Mouse (Mus musculus): ENCODE data around the gene Gcc2. TPM values are rescaled to one million over a fixed set of nuclear protein-coding genes. Genes with fewer than 3 reads are reported as not detected.
"Not testable (repeated sequence)": the region's sequence is repeated elsewhere in the genome, so short reads cannot be mapped to it uniquely, and the experiment has no call there.

The Gcc2 gene
- polyA plus RNA-seq, 1 experiment from 2014 or later, result 65.4 TPM

DNA sequence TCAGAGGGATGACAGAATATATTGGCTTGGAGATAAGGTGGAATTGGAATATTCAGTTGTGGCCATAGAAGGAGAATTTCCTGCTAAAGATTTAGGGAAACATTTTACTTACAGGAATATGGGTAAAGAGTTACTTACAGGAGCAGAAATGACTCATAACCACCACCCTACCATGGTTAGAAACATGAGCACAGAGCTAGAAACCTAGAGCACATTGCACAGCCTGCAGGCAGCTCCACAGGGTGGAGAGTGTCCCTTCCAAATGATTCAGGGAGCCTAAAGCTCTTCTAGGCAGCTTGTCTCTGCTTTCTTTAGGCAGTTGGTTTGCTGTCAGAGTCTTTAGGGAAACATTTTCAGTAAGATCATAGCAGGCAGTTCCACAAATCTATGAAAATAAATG is 76.4 kb downstream of the Gcc2 start:
- Histone ChIP-seq H3K4me3 (ENCODE audit: low read length) (no peak overlapping the region), H3K27me3 (replicated peaks; ENCODE audit: control insufficient read depth, insufficient read depth, low read length) (no peaks in the 10 kb centered on the region), H3K36me3 (ENCODE audit: control insufficient read depth, insufficient read depth, low read length) (no peaks in the 10 kb centered on the region), H3K4me1 (ENCODE audit: control insufficient read depth, insufficient read depth, low read length) (peaks cover 12% of the 10 kb centered on the region; the same call in 1 of the 2 replicates), H3K9me3 (ENCODE audit: control insufficient read depth, low read length) (no peaks in the 10 kb centered on the region), H3K9ac (ENCODE audit: low read depth, low read length) (no peak overlapping the region), H3K4me2 (ENCODE audit: low read depth, low read length) (no peak overlapping the region), H3K27ac (ENCODE audit: low read length) (no peak overlapping the region)
- ATAC-seq, result no peak

- Histone ChIP-seq H3K9me3 (ENCODE audit: control insufficient read depth, low read length) (no peaks in the 10 kb centered on the region), H3K4me2 (ENCODE audit: low read depth, low read length) (no peak overlapping the region), H3K27me3 (replicated peaks; ENCODE audit: control insufficient read depth, insufficient read depth, low read length) (no peaks in the 10 kb centered on the region), H3K4me3 (ENCODE audit: low read length) (no peak overlapping the region), H3K4me1 (ENCODE audit: control insufficient read depth, insufficient read depth, low read length) (peaks cover 12% of the 10 kb centered on the region; the same call in 1 of the 2 replicates), H3K9ac (ENCODE audit: low read depth, low read length) (no peak overlapping the region), H3K36me3 (ENCODE audit: control insufficient read depth, insufficient read depth, low read length) (no peaks in the 10 kb centered on the region), H3K27ac (ENCODE audit: low read length) (no peak overlapping the region)
- WGBS, result 67% methylated on average over 5 of the region's 5 CpGs
- ATAC-seq, result peak; percentile 61; the same call in 1 of the 2 replicates
These were observed 78.1 kb downstream of the Gcc2 start for GRCm38 (mm10) chr10:58333414-58333813.

DNA sequence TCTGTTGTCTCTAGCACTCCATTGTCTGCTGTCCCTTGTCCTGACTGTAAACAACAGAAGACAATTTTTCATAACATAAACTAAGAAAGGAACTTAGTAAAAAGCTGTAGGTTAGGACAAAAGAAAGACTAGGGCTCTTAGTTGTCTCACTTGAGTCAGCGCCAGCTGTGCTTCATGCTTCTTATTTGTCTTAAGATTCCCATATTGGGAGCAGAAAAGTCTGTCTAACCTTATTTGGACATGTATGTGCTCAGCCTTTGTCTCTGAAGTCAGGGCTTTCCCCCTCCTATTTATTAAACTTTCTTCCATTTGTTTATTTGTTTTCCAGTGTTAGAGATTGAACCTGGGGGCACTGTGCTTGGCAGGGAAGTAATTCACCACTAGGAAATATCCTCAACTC is 80.9 kb downstream of the Gcc2 start:
- peak; percentile 50 for ATAC-seq

GRCm38 (mm10) chr10:58337091-58337490 is 81.8 kb downstream of the Gcc2 start:
- not testable (repeated sequence) for H3K9me3 ChIP-seq (ENCODE audit: control insufficient read depth, low read length); H3K9ac ChIP-seq (ENCODE audit: low read depth, low read length); H3K36me3 ChIP-seq (ENCODE audit: control insufficient read depth, insufficient read depth, low read length); ATAC-seq; H3K4me2 ChIP-seq (ENCODE audit: low read depth, low read length); H3K4me3 ChIP-seq (ENCODE audit: low read length); H3K27ac ChIP-seq (ENCODE audit: low read length); H3K27me3 ChIP-seq (replicated peaks; ENCODE audit: control insufficient read depth, insufficient read depth, low read length)
- WGBS, result 88% methylated on average over 4 of the region's 4 CpGs
- H3K4me1 ChIP-seq (ENCODE audit: control insufficient read depth, insufficient read depth, low read length), result peaks cover 14% of the 10 kb centered on the region

More for the DNA sequence above, 80.9 kb downstream of the Gcc2 start:
- 61% methylated on average over 1 of the region's 1 CpGs for WGBS
- Histone ChIP-seq H3K4me1 (ENCODE audit: control insufficient read depth, insufficient read depth, low read length) (peaks cover 7% of the 10 kb centered on the region; the same call in 1 of the 2 replicates), H3K27ac (ENCODE audit: low read length) (peak overlapping the region; percentile 72), H3K4me2 (ENCODE audit: low read depth, low read length) (no peak overlapping the region), H3K9me3 (ENCODE audit: control insufficient read depth, low read length) (no peaks in the 10 kb centered on the region), H3K9ac (ENCODE audit: low read depth, low read length) (no peak overlapping the region), H3K4me3 (ENCODE audit: low read length) (no peak overlapping the region), H3K36me3 (ENCODE audit: control insufficient read depth, insufficient read depth, low read length) (peaks cover 2% of the 10 kb centered on the region; the same call in 1 of the 2 replicates), H3K27me3 (replicated peaks; ENCODE audit: control insufficient read depth, insufficient read depth, low read length) (no peaks in the 10 kb centered on the region)

GRCm38 (mm10) chr10:58338590-58338989 is 83.3 kb downstream of the Gcc2 start:
- no peak overlapping the region for H3K9ac ChIP-seq (ENCODE audit: low read depth, low read length)
- ATAC-seq, result no peak
- peaks cover 23% of the 10 kb centered on the region for H3K4me1 ChIP-seq (ENCODE audit: control insufficient read depth, insufficient read depth, low read length)
- H3K27me3 ChIP-seq (replicated peaks; ENCODE audit: control insufficient read depth, insufficient read depth, low read length), result no peaks in the 10 kb centered on the region
- no peak overlapping the region for H3K4me2 ChIP-seq (ENCODE audit: low read depth, low read length)
- H3K4me3 ChIP-seq (ENCODE audit: low read length), result no peak overlapping the region
- H3K27ac ChIP-seq (ENCODE audit: low read length), result no peak overlapping the region; the same call in 1 of the 2 replicates
- H3K9me3 ChIP-seq (ENCODE audit: control insufficient read depth, low read length), result no peaks in the 10 kb centered on the region
- peaks cover 2% of the 10 kb centered on the region; the same call in 1 of the 2 replicates for H3K36me3 ChIP-seq (ENCODE audit: control insufficient read depth, insufficient read depth, low read length)
- 41% methylated on average over 1 of the region's 1 CpGs for WGBS

GRCm38 (mm10) chr10:58341685-58342084 is 86.4 kb downstream of the Gcc2 start:
- Histone ChIP-seq H3K27ac (ENCODE audit: low read length) (peak overlapping the region; percentile 75), H3K4me2 (ENCODE audit: low read depth, low read length) (no peak overlapping the region), H3K27me3 (replicated peaks; ENCODE audit: control insufficient read depth, insufficient read depth, low read length) (no peaks in the 10 kb centered on the region), H3K36me3 (ENCODE audit: control insufficient read depth, insufficient read depth, low read length) (peaks cover 2% of the 10 kb centered on the region; the same call in 1 of the 2 replicates), H3K4me3 (ENCODE audit: low read length) (no peak overlapping the region), H3K4me1 (ENCODE audit: control insufficient read depth, insufficient read depth, low read length) (peaks cover 23% of the 10 kb centered on the region), H3K9me3 (ENCODE audit: control insufficient read depth, low read length) (no peaks in the 10 kb centered on the region), H3K9ac (ENCODE audit: low read depth, low read length) (0 out of 2 replicates have a peak overlapping the region, but pooled peaks have one; percentile 19)
- 37% methylated on average over 2 of the region's 2 CpGs for WGBS
- peak; percentile 83 for ATAC-seq

DNA sequence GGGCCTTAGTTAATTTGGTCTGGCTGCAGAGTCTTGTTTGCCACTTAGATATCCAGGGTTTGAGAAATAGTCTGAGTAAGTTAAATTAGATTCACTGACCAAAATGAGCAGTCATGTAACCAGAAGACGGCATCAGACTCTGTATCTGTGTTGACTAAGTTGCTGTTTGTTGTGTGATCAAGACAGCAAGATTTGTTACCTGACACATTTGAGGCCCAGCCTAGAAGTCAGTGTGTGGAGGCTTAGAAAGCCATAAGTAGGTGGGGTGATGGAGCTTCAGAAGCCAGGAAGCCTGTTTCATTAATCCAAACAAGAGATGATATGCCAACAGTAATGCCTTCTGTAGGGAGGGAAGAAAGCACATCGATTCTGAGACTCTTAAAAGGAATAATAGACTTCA is 86.9 kb downstream of the Gcc2 start:
- H3K4me3 ChIP-seq (ENCODE audit: low read length), result no peak overlapping the region
- H3K9me3 ChIP-seq (ENCODE audit: control insufficient read depth, low read length), result no peaks in the 10 kb centered on the region
- H3K27me3 ChIP-seq (replicated peaks; ENCODE audit: control insufficient read depth, insufficient read depth, low read length), result no peaks in the 10 kb centered on the region
- 0 out of 2 replicates have a peak overlapping the region, but pooled peaks have one; percentile 19 for H3K9ac ChIP-seq (ENCODE audit: low read depth, low read length)
- H3K27ac ChIP-seq (ENCODE audit: low read length), result peak overlapping the region; percentile 75
- H3K4me1 ChIP-seq (ENCODE audit: control insufficient read depth, insufficient read depth, low read length), result peaks cover 23% of the 10 kb centered on the region
- no peak for ATAC-seq
- H3K4me2 ChIP-seq (ENCODE audit: low read depth, low read length), result no peak overlapping the region
- WGBS, result 53% methylated on average over 2 of the region's 2 CpGs
- H3K36me3 ChIP-seq (ENCODE audit: control insufficient read depth, insufficient read depth, low read length), result peaks cover 2% of the 10 kb centered on the region; the same call in 1 of the 2 replicates

DNA sequence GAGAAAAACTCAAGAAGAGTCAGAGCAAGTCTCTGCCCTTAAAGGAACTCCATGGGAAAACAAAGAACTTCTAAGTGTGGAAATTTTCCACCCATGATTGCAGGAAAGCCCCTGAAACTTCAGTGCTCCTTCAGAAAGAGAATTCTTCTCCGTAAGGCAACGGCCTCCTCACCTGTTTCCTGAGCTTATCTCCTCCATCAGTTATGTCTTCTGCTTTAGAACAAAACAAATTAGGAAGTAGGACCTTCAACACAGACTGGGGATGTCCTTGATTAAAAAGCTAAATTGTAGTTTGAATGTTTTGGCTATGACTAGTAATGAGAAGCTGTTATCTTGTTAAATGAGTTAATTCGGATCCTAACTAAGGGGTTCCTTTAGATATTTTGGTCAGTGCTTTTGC is 88.3 kb downstream of the Gcc2 start:
- Histone ChIP-seq H3K36me3 (ENCODE audit: control insufficient read depth, insufficient read depth, low read length) (peaks cover 2% of the 10 kb centered on the region; the same call in 1 of the 2 replicates), H3K9me3 (ENCODE audit: control insufficient read depth, low read length) (no peaks in the 10 kb centered on the region), H3K27ac (ENCODE audit: low read length) (peak overlapping the region; percentile 45; the same call in 1 of the 2 replicates), H3K4me3 (ENCODE audit: low read length) (no peak overlapping the region), H3K9ac (ENCODE audit: low read depth, low read length) (no peak overlapping the region), H3K27me3 (replicated peaks; ENCODE audit: control insufficient read depth, insufficient read depth, low read length) (no peaks in the 10 kb centered on the region), H3K4me2 (ENCODE audit: low read depth, low read length) (no peak overlapping the region), H3K4me1 (ENCODE audit: control insufficient read depth, insufficient read depth, low read length) (peaks cover 18% of the 10 kb centered on the region)
- 90% methylated on average over 3 of the region's 3 CpGs for WGBS
- ATAC-seq, result no peak

DNA sequence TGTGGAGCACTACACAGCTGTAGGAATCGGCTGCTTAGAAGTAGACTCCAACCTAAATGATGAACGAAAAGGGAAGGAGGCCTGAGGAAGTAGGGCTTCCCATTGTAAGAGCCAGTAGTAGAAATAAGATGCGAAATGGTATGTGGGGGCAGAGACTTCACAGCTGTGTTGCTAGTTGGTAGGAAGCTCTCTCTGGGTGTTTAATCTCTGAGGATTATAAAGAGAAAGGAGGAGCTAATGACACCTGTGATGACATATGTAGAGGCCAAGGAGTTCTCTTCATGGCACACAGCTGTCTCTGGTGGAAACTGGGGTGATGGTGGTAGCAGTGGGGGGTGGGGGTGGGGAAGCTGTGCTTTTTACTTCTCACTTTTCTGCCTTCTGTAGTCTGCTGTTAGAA is 95.3 kb downstream of the Gcc2 start:
- 86% methylated on average over 3 of the region's 3 CpGs for WGBS
- no peak overlapping the region for H3K4me3 ChIP-seq (ENCODE audit: low read length)
- H3K9ac ChIP-seq (ENCODE audit: low read depth, low read length), result no peak overlapping the region
- no peaks in the 10 kb centered on the region for H3K36me3 ChIP-seq (ENCODE audit: control insufficient read depth, insufficient read depth, low read length)
- ATAC-seq, result no peak
- no peaks in the 10 kb centered on the region for H3K9me3 ChIP-seq (ENCODE audit: control insufficient read depth, low read length)
- no peaks in the 10 kb centered on the region for H3K27me3 ChIP-seq (replicated peaks; ENCODE audit: control insufficient read depth, insufficient read depth, low read length)
- H3K4me1 ChIP-seq (ENCODE audit: control insufficient read depth, insufficient read depth, low read length), result peaks cover 9% of the 10 kb centered on the region
- H3K4me2 ChIP-seq (ENCODE audit: low read depth, low read length), result no peak overlapping the region
- H3K27ac ChIP-seq (ENCODE audit: low read length), result peak overlapping the region; percentile 41; the same call in 1 of the 2 replicates

DNA sequence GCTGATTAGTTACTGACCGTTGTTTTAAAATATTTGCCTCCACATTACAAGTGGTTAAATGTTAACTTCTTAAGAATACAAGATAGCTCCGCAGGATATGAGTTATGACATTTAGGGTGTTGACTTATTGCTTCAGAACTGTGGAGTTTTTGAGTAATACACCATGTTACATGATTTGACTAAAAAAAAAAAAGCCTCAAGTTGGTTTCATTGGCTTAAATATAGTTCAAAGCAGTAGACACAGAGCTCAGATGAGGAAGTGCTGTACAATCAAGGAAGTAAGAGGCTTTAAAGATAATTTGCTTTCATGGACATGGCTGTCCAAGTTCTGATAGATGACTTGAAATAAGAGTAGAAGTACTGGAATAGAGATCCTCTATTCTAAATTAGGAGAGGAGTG is 96.4 kb downstream of the Gcc2 start:
- Histone ChIP-seq H3K9ac (ENCODE audit: low read depth, low read length) (no peak overlapping the region), H3K27me3 (replicated peaks; ENCODE audit: control insufficient read depth, insufficient read depth, low read length) (no peaks in the 10 kb centered on the region), H3K4me1 (ENCODE audit: control insufficient read depth, insufficient read depth, low read length) (peaks cover 12% of the 10 kb centered on the region), H3K4me2 (ENCODE audit: low read depth, low read length) (no peak overlapping the region), H3K4me3 (ENCODE audit: low read length) (no peak overlapping the region), H3K9me3 (ENCODE audit: control insufficient read depth, low read length) (no peaks in the 10 kb centered on the region), H3K36me3 (ENCODE audit: control insufficient read depth, insufficient read depth, low read length) (no peaks in the 10 kb centered on the region), H3K27ac (ENCODE audit: low read length) (no peak overlapping the region; the same call in 1 of the 2 replicates)
- ATAC-seq, result peak; percentile 69
- WGBS, result 52% methylated on average over 2 of the region's 2 CpGs

Measured in intestine, embryonic 16.5 days (tissue).